Mouse (Mus musculus) hindbrain, postnatal 0 days (tissue): ENCODE measurements at regions not wholly inside any gene's neighbourhood (a gene's known extent, or its start where the extent isn't known, plus 50 kb on each side); places are given as distances from the start of the nearest gene placed in this dataset.
A peak's percentile ranks its signal among the peaks of the same experiment; 100 is the strongest.

Experiments used
- ATAC-seq: fragments of 200-750 bp; cut with Nextera tagmentation; 2 replicates; pipeline ENCODE4 v1.8.0; 2017; ENCODE audit warnings: mild to moderate bottlenecking, moderate TSS enrichment, moderate library complexity
- DNase-seq: peaks from one replicate; pipeline ENCODE4 v3.0.0-alpha.2; 2015; ENCODE audit warnings: low spot score
- H3K27ac ChIP-seq: fragments of 300-500 bp; sonication (generic); 2 replicates; pipeline ENCODE4 v1.5.1; 2014; ENCODE audit warnings: mild to moderate bottlenecking
- H3K27me3 ChIP-seq: fragments of 300-500 bp; sonication (generic); 2 replicates; pipeline ENCODE4 v1.6.1; 2014; ENCODE audit warnings: low read length, mixed read lengths; ENCODE audit not compliant: insufficient read depth
- H3K36me3 ChIP-seq: fragments of 300-500 bp; sonication (generic); 2 replicates; pipeline ENCODE4 v1.6.1; 2014; ENCODE audit warnings: low read length, mixed read lengths; ENCODE audit not compliant: insufficient read depth
- H3K4me1 ChIP-seq: fragments of 300-500 bp; sonication (generic); 2 replicates; pipeline ENCODE4 v1.6.1; 2014; ENCODE audit warnings: antibody characterized with exemption, low read length, mixed read lengths; ENCODE audit not compliant: insufficient read depth
- H3K4me2 ChIP-seq: fragments of 300-500 bp; sonication (generic); 2 replicates; pipeline ENCODE4 v1.6.1; 2014; ENCODE audit warnings: low read depth, mild to moderate bottlenecking, low read length, moderate library complexity, mixed read lengths
- H3K4me3 ChIP-seq: fragments of 300-500 bp; sonication (generic); 2 replicates; pipeline ENCODE4 v1.5.1; 2014; ENCODE audit warnings: low read length
- H3K9ac ChIP-seq: fragments of 300-500 bp; sonication (generic); replicated peaks from 2 replicates; pipeline ENCODE4 v1.6.1; 2014; ENCODE audit warnings: mild to moderate bottlenecking, low read length, moderate library complexity, mixed read lengths
- H3K9me3 ChIP-seq: fragments of 300-500 bp; sonication (generic); 2 replicates; pipeline ENCODE4 v1.6.1; 2016; ENCODE audit warnings: low read length, mixed read lengths
- CTCF ChIP-seq: IDR thresholded peaks from 2 replicates; pipeline ENCODE4 v1.5.1; 2016; ENCODE audit warnings: antibody characterized with exemption, control low read depth, low read depth
- WGBS: fragments of 180-500 bp; shearing (Covaris S2); extraction: QIAGEN DNeasy Blood & Tissue Kit; methylation state at CpG from one replicate; pipeline ENCODE4 v1.1.7; 2014; 5-methylcytosine and 5-hydroxymethylcytosine counted together

DNA sequence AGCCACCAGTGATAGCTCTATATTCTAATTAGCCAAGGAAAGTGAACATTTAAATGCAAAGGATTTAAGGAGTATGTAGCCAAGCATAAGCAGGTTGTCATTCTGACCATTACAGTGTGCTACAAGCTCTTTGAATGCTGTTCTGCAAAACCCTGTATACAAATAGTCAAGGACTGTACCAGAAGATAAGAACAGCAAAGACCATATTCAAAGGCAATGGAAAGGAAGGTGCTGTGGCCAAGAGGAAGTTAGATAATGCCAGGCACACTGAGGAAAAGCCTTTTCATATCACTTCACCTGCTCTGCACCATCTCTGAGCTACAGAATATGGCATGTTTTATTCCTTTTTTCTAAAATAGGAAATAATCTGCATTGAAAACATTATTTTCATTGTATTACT lies 79.3 kb upstream of the Mtap start:
- Histone ChIP-seq H3K9ac (no peak overlapping the region), H3K4me3 (no peak overlapping the region), H3K36me3 (no peaks in the 10 kb centered on the region), H3K27ac (no peak overlapping the region), H3K27me3 (no peaks in the 10 kb centered on the region), H3K4me1 (peaks cover 3% of the 10 kb centered on the region; the same call in 1 of the 2 replicates), H3K9me3 (no peaks in the 10 kb centered on the region), H3K4me2 (no peak overlapping the region)
- no peak for ATAC-seq
- TF ChIP-seq CTCF = no peak
- DNase-seq = no peak

DNA sequence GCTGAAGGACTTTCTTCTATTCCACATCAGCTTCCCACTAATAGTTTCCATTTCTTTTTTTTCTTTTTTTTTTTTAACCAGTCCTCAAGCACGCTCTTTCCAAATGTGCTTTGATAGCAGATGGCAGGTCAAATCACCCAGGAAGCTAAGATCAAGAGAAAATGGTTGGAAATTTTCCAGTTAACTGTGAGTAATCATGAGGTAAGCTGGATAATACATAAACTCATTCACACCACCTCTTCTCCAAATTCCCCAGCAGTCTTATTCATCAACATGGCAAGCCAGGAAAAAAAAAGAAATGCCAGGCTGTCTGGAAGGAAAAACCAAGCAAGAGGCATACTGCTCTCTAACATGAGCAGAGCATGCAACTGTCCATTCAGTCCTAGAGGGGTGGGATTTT lies 79.8 kb upstream of the Mtap start:
- peaks cover 3% of the 10 kb centered on the region; the same call in 1 of the 2 replicates for H3K4me1 ChIP-seq
- H3K4me2 ChIP-seq = no peak overlapping the region
- H3K9ac ChIP-seq = no peak overlapping the region
- no peak for TF ChIP-seq CTCF
- DNase-seq (peak; percentile 23), ATAC-seq (no peak)
- WGBS = 46% methylated on average over 1 of the region's 1 CpGs
- H3K4me3 ChIP-seq = no peak overlapping the region
- no peaks in the 10 kb centered on the region for H3K27me3 ChIP-seq
- no peaks in the 10 kb centered on the region for H3K36me3 ChIP-seq
- no peak overlapping the region for H3K27ac ChIP-seq
- H3K9me3 ChIP-seq = no peaks in the 10 kb centered on the region

DNA sequence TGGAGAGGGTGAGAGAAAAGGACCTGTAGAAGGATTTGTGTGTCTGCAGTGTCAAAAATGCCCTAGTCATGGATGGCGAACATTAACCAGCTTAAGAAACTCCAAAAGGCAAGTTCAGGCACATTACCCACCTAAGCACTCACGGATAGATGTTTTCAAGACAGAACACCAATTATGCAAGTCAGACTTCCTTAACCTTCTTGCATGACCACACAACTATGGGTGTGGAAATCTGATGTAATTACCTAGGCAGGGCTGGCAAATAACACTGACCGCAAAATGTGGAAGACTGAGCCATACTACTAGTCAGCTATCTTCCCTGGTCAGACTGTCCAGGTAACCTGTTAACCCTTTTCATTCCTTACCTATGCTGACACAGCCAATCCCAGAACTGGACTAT lies 81.0 kb upstream of the Mtap start:
- DNase-seq (no peak), ATAC-seq (no peak)
- Histone ChIP-seq H3K27me3 (no peaks in the 10 kb centered on the region), H3K4me3 (no peak overlapping the region), H3K9ac (no peak overlapping the region), H3K36me3 (no peaks in the 10 kb centered on the region), H3K27ac (no peak overlapping the region), H3K4me1 (peaks cover 3% of the 10 kb centered on the region; the same call in 1 of the 2 replicates), H3K4me2 (no peak overlapping the region), H3K9me3 (no peaks in the 10 kb centered on the region)
- TF ChIP-seq CTCF = no peak
- 86% methylated on average over 3 of the region's 3 CpGs for WGBS

DNA sequence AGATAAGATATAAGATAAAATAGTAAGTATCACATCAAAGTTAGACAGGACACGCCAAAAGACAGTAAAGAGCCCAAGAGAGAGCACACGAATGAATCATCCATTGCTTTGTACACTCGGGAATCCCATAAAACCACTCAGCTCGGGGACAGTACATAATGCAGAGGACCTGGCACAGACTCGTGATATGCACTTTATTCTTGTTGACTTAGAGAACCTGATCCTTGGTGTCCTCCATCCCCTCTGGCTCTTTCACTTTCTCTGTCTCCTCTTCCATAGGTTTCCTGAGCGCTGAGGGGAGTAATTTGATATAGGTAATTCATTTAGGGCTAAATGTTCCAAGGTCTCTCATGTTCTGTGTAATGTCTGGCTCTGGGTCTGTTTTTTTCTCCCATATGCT lies 83.3 kb upstream of the Mtap start:
- TF ChIP-seq CTCF = no peak
- 82% methylated on average over 6 of the region's 6 CpGs for WGBS
- peaks cover 3% of the 10 kb centered on the region; the same call in 1 of the 2 replicates for H3K4me1 ChIP-seq
- H3K4me3 ChIP-seq = no peak overlapping the region
- DNase-seq (no peak), ATAC-seq (no peak)
- no peaks in the 10 kb centered on the region for H3K9me3 ChIP-seq
- H3K36me3 ChIP-seq = no peaks in the 10 kb centered on the region
- no peak overlapping the region for H3K4me2 ChIP-seq
- H3K27me3 ChIP-seq = no peaks in the 10 kb centered on the region
- no peak overlapping the region for H3K9ac ChIP-seq
- no peak overlapping the region for H3K27ac ChIP-seq

DNA sequence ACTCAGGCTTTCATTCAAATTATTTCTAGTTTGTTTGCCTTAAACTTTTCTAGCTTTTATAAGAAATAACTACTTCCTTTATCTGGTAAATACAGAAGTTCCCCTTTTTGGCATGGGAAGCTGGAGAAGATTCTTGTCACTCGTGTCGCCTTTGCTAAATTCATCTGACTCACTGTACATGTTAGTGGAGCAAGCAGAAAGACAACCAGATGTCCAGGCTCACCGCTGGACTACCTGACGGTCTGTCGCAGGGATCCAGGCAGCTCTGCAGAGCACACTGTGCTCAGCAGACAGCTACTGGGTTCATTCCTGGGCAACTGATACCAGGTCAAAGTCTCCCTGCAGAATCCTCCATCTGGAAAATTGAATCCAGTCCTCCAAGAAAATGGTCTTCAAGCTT lies 85.0 kb upstream of the Mtap start:
- TF ChIP-seq CTCF = no peak
- H3K4me2 ChIP-seq = no peak overlapping the region
- H3K4me3 ChIP-seq = no peak overlapping the region
- no peak overlapping the region for H3K9ac ChIP-seq
- WGBS = 77% methylated on average over 5 of the region's 5 CpGs
- H3K9me3 ChIP-seq = no peaks in the 10 kb centered on the region
- ATAC-seq = no peak
- no peak for DNase-seq
- H3K27me3 ChIP-seq = no peaks in the 10 kb centered on the region
- H3K27ac ChIP-seq = no peak overlapping the region
- no peaks in the 10 kb centered on the region for H3K4me1 ChIP-seq
- no peaks in the 10 kb centered on the region for H3K36me3 ChIP-seq

DNA sequence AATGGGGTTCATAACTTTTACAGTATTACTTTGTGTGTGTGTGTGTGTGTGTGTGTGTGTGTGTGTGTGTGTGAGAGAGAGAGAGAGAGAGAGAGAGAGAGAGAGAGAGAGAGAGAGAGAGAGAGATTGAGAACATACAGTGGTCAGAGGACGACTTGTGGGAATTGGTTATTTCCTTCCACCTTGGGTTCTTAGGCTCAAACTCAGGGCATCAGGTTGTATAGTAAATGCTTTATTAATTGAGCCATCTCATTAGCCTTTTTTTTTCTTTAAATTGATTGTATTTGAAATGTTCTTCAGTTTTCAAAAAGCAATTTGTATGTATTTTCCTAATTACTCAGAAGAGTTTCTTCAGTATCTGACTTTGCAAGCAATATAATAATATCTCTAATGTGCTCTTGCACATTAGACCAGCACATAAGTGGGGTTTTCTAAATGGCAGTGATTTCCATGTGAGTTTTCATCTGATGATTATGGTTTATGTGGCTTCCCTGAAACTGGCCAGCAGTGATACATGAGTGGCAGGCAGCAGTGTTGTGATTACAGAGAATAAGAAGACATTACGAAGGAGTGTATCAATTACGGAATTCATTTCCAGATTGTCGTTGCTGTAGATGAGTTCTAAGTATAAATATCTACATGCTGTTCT lies 86.2 kb upstream of the Mtap start:
- no peaks in the 10 kb centered on the region for H3K27me3 ChIP-seq
- WGBS = 87% methylated on average over 4 of the region's 4 CpGs
- no peak overlapping the region for H3K9ac ChIP-seq
- no peak overlapping the region for H3K4me2 ChIP-seq
- TF ChIP-seq CTCF = no peak
- ATAC-seq (no peak), DNase-seq (no peak)
- H3K36me3 ChIP-seq = no peaks in the 10 kb centered on the region
- H3K27ac ChIP-seq = no peak overlapping the region
- no peaks in the 10 kb centered on the region for H3K9me3 ChIP-seq
- H3K4me1 ChIP-seq = no peaks in the 10 kb centered on the region
- H3K4me3 ChIP-seq = no peak overlapping the region

DNA sequence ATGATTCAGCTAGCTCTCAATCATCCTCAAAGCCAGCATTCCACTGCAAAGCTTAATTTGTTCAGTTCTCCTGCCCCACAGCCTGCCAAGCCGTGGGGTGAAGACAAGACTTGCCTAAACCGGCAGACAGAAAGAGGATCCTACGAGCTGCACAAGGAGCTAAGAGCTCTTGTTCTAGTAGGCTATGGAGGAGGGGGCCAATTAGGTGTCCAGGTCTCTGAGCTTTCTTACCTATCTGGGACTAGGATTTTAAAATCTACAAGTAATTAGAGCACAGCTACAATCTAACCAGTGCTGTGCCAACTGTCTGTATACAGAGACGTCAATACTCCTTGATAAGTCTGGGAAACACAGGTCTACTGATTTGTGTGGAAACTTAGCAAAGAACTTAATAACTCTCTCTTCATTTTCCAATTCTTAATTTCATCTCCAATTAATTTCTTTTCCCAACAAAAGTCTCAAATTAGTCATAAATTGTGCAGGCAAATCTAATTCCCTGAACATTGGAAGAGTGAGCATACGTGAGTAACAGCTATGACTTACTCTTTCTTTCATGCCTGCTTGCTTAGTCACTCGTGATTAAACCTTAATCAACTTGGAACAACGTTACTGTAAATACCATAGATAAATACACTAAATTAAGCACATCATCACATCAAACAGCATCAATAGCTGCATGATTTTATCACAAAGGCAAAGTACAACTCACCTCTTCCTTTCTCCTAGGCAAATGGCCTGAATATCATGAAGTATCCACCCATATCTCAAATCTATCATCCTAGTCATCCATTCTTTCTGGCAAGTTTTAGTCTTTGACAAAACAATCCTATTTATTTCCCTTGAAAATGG lies 87.1 kb upstream of the Mtap start:
- 79% methylated on average over 7 of the region's 7 CpGs for WGBS
- no peak for TF ChIP-seq CTCF
- no peak overlapping the region for H3K27ac ChIP-seq
- no peaks in the 10 kb centered on the region for H3K36me3 ChIP-seq
- H3K4me1 ChIP-seq = no peaks in the 10 kb centered on the region
- no peak for DNase-seq
- no peaks in the 10 kb centered on the region for H3K9me3 ChIP-seq
- no peak overlapping the region for H3K4me2 ChIP-seq
- H3K9ac ChIP-seq = no peak overlapping the region
- H3K27me3 ChIP-seq = no peaks in the 10 kb centered on the region
- ATAC-seq = no peak
- no peak overlapping the region for H3K4me3 ChIP-seq
